Mouse (Mus musculus) G1E (cell line): ENCODE data around the gene BC107364.

Experiments
- CTCF ChIP-seq: IDR thresholded peaks from 2 replicates; pipeline ENCODE4 v1.5.1; 2012; ENCODE audit warnings: low read depth, low read length, inconsistent platforms, mixed read lengths
- TAL1 ChIP-seq: conservative IDR thresholded peaks from 2 replicates; pipeline ENCODE4 v1.6.1; 2012; ENCODE audit warnings: low read depth, low read length, inconsistent platforms, mixed read lengths

GRCm38 (mm10) chr3:96414126-96414950 lies 37.8 kb downstream of the BC107364 start:
- TF ChIP-seq CTCF (no peak), TAL1 (no peak)
